Mouse (Mus musculus): ENCODE data around the gene Csnk1g2.

- no peak for TF ChIP-seq TCF12 (IDR thresholded peaks at IDR 0.05; ENCODE audit: insufficient read depth, poor library complexity, severe bottlenecking)
- no peak for TF ChIP-seq POLR2A (IDR thresholded peaks at IDR 0.05; ENCODE audit: insufficient read length, low read depth)
- no peak for TF ChIP-seq USF1 (IDR thresholded peaks at IDR 0.05; ENCODE audit: low read depth)
- no peak for TF ChIP-seq E2F4 (IDR thresholded peaks at IDR 0.05; ENCODE audit: insufficient read depth)
- TF ChIP-seq MYOD1 (IDR thresholded peaks at IDR 0.05; ENCODE audit: control insufficient read depth in 1 of 3, insufficient read length in 2 of 3, low read depth in 2 of 3), result no peak
- TF ChIP-seq MYOG (IDR thresholded peaks at IDR 0.05; ENCODE audit: control insufficient read depth in 1 of 3, insufficient read depth in 1 of 3, insufficient read length in 2 of 3, low read depth in 2 of 3), result no peak
- no peak for TF ChIP-seq MAX (IDR thresholded peaks at IDR 0.05; ENCODE audit: low read depth)
Measured at GRCm38 (mm10) chr10:80682003-80682402, 59.4 kb downstream of the Csnk1g2 start.

All from myocyte (in vitro differentiated cells).